Mouse (Mus musculus) testis, adult 2 months (tissue): Measurements from ENCODE around the gene Il20rb.
A peak's percentile ranks its signal among the peaks of the same experiment; 100 is the strongest.

Experiments used
- CTCF ChIP-seq: fragments of 200-500 bp; IDR thresholded peaks from 2 replicates; pipeline ENCODE4 v1.5.1; 2012; ENCODE audit warnings: low read depth, mild to moderate bottlenecking, inconsistent platforms, low read length, moderate library complexity; ENCODE audit not compliant: control insufficient read depth, insufficient read depth, insufficient replicate concordance
- POLR2A ChIP-seq: fragments of 200-500 bp; IDR thresholded peaks from 2 replicates; pipeline ENCODE4 v1.6.1; 2012; ENCODE audit warnings: low read depth, mild to moderate bottlenecking, inconsistent platforms, low read length, moderate library complexity; ENCODE audit not compliant: control insufficient read depth

GRCm38 (mm10) chr9:100446059-100446686 lies 40.4 kb downstream of the Il20rb start:
- peak; percentile 89 for TF ChIP-seq CTCF
- no peak for TF ChIP-seq POLR2A
